Mouse (Mus musculus) C2C12 (cell line): ENCODE data around the gene Trak1.

ENCODE experiments used
- CTCF ChIP-seq: IDR thresholded peaks from one replicate; pipeline ENCODE4 v1.5.1; 2011; ENCODE audit not compliant: control insufficient read depth, insufficient read depth, insufficient read length
- USF1 ChIP-seq: IDR thresholded peaks from one replicate; pipeline ENCODE4 v1.6.1; 2011; ENCODE audit warnings: low read depth, mild to moderate bottlenecking, control low read depth, moderate library complexity

- TF ChIP-seq CTCF (no peak), USF1 (no peak)
Observed at GRCm38 (mm10) chr9:121520047-121520446, 222.7 kb downstream of the Trak1 start.
